Mouse (Mus musculus): ENCODE measurements around the gene Aco2. TPM values are rescaled to one million over a fixed set of nuclear protein-coding genes. Genes with fewer than 3 reads are reported as not detected.

Gene Aco2
- total RNA-seq, 2 experiments from 2014 or later: 44.4 to 72.2 TPM

DNA sequence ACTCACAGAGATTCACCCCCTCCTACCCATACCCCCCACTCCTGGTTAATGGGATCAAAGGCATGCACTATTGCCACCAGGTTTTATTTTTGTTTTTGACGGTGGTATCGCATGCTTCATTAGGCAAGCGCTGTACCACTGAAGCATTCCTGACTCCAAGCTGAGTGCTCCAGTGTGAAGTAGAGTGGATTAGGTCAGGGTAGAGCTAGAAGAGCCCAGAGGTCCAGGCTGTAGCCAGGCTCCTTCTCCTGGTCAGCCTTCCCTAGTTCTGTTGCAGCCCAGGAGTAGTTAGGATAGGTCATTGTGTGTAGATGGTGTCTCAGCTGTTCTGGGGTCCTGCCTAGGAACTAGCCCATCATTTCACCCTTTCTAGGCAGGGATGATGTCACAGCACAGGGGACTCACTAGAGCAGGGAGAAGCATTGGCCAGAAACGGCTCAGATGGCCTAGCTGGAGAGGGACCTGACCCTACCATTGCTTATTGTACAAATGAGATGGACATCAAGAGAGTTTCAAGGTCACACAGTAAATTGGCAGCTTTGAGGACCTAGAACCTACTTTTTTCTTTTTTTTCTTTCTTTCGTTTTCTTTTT, 27.0 kb upstream of the Aco2 start:
- no peak for ATAC-seq (replicated peaks; ENCODE audit: low FRiP score, poor library complexity, severe bottlenecking)

DNA sequence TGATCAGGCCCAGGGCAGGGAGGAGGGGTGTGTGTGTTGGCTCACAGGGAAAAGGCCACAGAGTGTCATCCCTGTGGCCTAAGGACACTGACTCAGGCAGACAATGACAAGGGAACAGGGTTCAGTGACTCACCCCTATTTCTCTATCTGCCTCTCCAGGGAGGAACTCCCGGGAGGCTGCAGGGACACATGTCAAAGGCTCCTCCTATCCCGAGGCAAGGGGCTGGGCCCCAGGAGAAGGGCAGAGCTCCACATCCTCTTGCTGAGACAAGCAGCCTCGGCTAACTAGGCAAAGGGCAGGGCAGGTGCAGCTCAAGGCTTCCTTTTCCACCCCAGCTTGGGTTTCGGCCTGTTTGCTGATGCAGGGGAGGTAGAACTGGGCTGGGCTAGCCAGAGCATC, 26.4 kb upstream of the Aco2 start:
- ATAC-seq (replicated peaks; ENCODE audit: low FRiP score, poor library complexity, severe bottlenecking): no peak

DNA sequence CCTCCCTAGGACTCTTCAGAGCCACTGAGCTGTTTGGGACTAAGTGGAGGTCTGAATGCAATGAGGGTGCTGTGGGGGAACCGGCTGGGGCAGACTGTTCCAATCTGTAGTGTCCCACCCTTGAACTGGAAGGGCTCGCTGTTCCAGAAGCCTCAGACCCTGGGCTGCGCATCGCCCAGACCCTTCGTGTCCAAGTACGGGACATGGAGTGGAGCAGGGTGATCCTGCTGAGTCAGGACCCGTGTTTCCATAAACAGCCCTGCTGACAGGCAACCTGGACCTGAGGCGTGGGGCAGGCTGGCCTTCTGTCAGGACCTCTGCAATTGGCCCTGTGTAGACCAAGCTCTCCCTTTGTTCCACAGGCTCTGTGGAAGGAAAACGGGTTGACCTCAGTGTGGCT, 25.4 kb upstream of the Aco2 start:
- no peak for ATAC-seq (replicated peaks; ENCODE audit: low FRiP score, poor library complexity, severe bottlenecking)

GRCm38 (mm10) chr15:81847161-81847560, 24.9 kb upstream of the Aco2 start:
- ATAC-seq (replicated peaks; ENCODE audit: low FRiP score, poor library complexity, severe bottlenecking): no peak

- no peak for ATAC-seq (replicated peaks; ENCODE audit: low FRiP score, poor library complexity, severe bottlenecking)
These were observed 24.2 kb upstream of the Aco2 start for GRCm38 (mm10) chr15:81847861-81848260.

GRCm38 (mm10) chr15:81848301-81848700, 23.8 kb upstream of the Aco2 start:
- peak; percentile 84 for ATAC-seq (replicated peaks; ENCODE audit: low FRiP score, poor library complexity, severe bottlenecking)

DNA sequence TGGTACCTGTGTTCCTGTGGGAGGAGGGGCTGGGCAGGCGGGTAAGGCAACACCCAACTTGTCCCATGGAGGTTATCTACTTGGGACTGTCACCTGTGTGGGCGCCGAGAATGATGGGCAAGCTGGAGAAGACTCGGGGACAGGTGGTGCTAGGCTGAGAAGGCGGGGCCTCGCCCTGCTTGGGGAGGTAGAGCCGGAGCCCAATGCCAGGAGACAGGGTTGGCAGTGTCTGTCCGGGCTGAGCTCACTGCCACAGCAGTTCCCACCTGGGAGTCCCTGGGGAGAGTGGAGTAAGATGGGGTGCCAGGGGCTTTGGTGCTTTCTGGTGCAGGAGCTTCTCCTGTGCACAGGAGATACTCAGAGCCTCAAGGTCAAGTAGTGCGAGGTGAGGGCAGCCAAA, 23.0 kb upstream of the Aco2 start:
- ATAC-seq (replicated peaks; ENCODE audit: low FRiP score, poor library complexity, severe bottlenecking): no peak

GRCm38 (mm10) chr15:81850718-81851117, 21.4 kb upstream of the Aco2 start:
- no peak for ATAC-seq (replicated peaks; ENCODE audit: low FRiP score, poor library complexity, severe bottlenecking)

DNA sequence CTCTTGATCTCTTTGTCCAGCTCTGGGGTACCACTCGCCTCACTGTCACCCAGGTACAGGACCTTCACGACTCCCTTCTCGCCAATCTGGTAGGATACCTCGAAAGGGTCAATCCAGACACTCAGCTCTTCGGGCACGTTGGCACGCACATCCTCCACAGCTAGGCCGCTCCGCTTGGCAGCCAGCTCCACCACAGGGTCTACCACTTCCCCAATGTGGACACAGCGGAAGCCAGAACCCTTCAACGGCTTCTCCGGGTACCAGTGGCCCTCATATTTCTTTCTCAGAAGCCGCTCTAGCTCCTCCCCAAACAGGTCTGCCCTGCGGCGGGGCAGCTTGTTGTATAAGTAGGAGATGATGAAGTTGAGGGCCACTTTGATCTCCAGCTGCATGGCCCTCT, 20.7 kb upstream of the Aco2 start:
- ATAC-seq (replicated peaks; ENCODE audit: low FRiP score, poor library complexity, severe bottlenecking): no peak

- ATAC-seq (replicated peaks; ENCODE audit: low FRiP score, poor library complexity, severe bottlenecking): no peak
These were observed 19.6 kb upstream of the Aco2 start for GRCm38 (mm10) chr15:81852411-81853000.

DNA sequence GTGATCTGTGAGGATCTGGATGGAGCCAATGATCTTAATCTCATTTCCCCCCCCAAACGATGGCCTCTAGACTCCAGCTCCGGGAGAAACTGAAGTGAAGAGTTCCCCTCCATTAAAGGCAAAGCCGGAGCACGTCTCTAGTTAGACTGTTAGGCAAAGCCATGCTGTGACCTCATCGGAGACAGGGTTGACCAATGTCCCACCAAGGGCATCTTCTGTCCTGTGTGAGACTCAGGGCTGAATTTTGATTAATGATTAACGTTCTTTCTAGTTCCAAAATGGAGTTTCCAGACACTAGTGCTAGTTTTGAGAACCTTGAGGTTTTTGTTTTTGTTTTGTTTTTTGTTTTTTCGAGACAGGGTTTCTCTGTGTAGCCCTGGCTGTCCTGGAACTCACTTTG, 19.0 kb upstream of the Aco2 start:
- no peak for ATAC-seq (replicated peaks; ENCODE audit: low FRiP score, poor library complexity, severe bottlenecking)

DNA sequence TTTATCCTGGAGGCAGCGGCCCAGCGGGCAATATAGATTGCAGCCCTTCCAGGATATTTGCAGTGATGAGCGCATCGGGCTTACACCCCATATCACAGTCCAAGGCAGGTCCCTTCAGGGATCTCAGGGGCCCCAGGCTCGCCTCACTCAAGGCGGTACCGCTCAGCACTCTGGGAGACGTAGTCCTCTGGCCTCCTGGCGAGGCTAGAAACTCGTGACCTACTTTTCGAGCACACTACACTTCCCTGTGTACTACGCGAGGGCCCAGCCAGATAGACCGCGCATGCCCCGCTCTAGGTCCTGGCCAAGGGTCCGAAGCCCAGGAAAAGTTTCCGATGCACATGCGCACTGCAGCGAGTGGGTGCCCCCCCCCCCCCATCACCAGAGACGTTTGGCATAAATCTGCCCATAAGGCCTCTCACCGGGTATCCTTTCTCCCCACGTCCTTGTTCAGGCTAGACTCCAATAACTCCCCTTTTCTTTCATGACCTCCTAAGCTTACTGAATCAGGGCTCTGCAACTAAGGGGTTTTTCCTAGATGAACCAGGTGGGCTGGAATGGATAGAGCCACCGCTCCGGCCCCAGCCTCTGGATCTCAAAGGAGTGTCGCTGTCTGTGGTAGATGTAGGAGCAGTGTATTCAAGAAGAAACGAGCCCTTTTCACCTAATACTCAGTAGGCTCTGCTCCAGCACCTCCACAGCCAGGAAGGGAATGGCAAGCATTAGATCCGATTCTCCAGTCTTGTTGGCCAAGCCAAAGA, 15.9 kb upstream of the Aco2 start:
- peak; percentile 71 for ATAC-seq (replicated peaks; ENCODE audit: low FRiP score, poor library complexity, severe bottlenecking)

- no peak for ATAC-seq (replicated peaks; ENCODE audit: low FRiP score, poor library complexity, severe bottlenecking)
These were observed 15.0 kb upstream of the Aco2 start for GRCm38 (mm10) chr15:81856938-81857723.

DNA sequence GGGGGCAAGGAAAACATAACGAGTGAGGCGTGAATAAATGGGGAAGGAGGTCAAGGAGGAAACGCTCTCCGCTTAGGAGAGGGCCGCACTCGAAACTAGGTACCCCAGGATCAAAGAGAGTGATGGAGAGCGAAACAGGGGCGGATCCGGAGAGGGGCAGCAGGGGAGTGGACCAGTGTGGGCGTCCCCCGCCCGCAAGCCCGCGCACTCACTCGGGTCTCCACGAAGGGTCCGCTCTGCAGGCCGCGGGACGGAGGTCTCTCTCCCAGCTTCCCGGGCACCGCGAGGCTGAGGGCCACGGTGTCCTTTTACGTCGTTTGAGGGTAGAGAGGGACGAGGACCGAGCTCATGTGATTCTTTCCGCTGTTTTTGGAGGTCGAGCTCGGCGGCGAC, 14.4 kb upstream of the Aco2 start:
- ATAC-seq (replicated peaks; ENCODE audit: low FRiP score, poor library complexity, severe bottlenecking): peak; percentile 11; the same call in 1 of the 2 replicates

GRCm38 (mm10) chr15:81858138-81858516, 14.0 kb upstream of the Aco2 start:
- ATAC-seq (replicated peaks; ENCODE audit: low FRiP score, poor library complexity, severe bottlenecking): peak; percentile 59

DNA sequence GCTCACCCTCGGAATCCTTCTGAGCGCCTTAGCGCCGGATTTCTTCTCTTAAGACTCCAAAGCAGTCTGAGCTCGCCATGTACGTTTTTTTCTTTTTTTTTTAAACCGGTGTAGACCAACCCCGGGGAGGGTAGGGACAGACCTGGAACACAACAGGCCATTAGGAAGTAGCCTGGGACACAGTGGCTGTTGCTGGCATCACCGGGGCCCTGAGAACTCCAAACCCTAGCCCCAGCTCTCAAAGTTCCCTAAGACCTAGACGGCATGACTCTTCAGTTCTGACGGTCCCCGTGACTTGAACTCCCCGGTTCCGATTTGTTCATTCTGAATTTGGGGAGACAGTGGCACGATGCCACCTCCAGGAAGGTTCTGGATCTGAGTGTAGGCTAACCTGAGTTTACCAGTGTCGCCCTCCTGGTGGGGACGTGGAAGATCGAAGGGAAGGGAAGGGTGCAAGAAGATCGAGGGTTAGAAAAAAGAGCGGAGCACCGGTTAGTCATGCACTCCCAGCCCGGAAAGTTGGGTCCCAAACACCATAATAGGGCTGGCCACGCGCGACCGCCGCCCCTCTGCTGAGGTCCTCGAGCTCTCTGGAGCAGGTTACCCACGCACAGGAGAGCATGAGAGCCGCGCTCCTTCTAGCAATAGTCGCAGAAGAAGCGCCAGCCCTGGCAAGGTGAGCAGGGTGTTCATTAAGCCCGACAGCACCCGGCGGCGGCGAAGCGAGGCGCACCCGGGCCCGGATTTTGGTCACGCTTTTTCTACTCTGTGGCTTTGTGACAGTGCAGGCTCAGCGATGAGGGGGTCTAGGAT, 13.4 kb upstream of the Aco2 start, which contains the start of gene Tob2:
Gene Tob2 (minus strand): TSS at position 280 of the 813 bp plus-strand sequence.
- ATAC-seq (replicated peaks; ENCODE audit: low FRiP score, poor library complexity, severe bottlenecking): peak; percentile 21

DNA sequence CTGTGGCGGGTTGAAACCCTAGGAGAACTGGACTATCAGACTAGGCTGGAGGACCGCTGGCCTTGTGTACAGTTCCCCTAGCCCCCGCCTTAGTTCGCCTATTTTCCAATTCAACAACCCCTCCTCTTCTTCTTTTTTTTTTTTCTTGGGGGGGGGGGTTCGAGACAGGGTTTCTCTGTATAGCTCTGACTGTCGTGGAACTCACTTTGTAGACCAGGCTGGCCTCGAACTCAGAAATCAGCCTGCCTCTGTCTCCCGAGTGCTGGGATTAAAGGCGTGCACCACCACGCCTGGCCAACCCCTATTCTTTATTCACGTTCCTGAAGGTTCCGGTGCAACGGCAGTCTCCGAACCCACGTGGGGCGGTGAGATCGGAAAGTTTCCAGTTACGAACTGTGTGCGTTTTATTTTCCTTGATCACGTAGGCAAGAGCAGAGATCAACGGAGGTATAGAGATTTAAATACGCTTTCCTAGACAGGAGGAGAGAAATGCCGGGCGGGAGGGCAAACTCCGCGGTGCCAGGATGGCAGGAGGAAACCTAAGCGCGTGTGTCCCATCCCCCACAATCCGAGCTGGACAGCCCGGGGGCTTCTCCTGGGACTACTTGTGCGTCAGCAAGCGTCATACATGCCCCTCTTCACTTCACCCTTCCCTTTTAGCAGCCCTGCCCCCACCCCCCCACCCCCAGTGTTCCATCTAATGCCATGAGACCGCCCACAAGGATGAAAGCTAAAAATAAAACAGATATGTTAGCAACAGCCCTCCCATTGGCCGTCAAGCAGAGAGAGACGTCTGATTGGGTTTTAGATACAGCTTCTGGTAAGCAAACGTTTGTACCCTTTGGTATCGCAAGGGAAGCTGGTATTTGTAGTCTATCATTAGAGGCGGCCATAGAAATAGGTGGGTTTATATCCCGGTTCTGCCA, 12.5 kb upstream of the Aco2 start:
- peak; percentile 67 for ATAC-seq (replicated peaks; ENCODE audit: low FRiP score, poor library complexity, severe bottlenecking)

- ATAC-seq (replicated peaks; ENCODE audit: low FRiP score, poor library complexity, severe bottlenecking): no peak
These were observed 11.5 kb upstream of the Aco2 start for GRCm38 (mm10) chr15:81860471-81861135.
